Mouse (Mus musculus) liver, embryonic 16.5 days (tissue): ENCODE results near the gene Heph. TPM values are rescaled to one million over a fixed set of nuclear protein-coding genes. Genes with fewer than 3 reads are reported as not detected.
"Not testable (repeated sequence)": the region's sequence is repeated elsewhere in the genome, so short reads cannot be mapped to it uniquely, and the experiment has no call there.

ENCODE experiments used
- ATAC-seq: fragments of 200-750 bp; cut with Nextera tagmentation; 2 replicates; pipeline ENCODE4 v1.8.0; 2017; ENCODE audit warnings: low read depth, mild to moderate bottlenecking, moderate number of reproducible peaks, moderate library complexity
- H3K27ac ChIP-seq: fragments of 300-500 bp; sonication (generic); 2 replicates; pipeline ENCODE4 v1.5.1; 2014; ENCODE audit warnings: mild to moderate bottlenecking, low read length
- H3K27me3 ChIP-seq: fragments of 300-500 bp; sonication (generic); 2 replicates; pipeline ENCODE4 v1.6.1; 2014; ENCODE audit warnings: low read depth, low read length, mixed read lengths; ENCODE audit not compliant: control insufficient read depth, insufficient read depth
- H3K36me3 ChIP-seq: fragments of 300-500 bp; sonication (generic); 2 replicates; pipeline ENCODE4 v1.6.1; 2014; ENCODE audit warnings: mild to moderate bottlenecking; ENCODE audit not compliant: control insufficient read depth, insufficient read depth
- H3K4me1 ChIP-seq: fragments of 300-500 bp; sonication (generic); 2 replicates; pipeline ENCODE4 v1.6.1; 2014; ENCODE audit warnings: low read depth, low read length, mixed read lengths; ENCODE audit not compliant: control insufficient read depth
- H3K4me2 ChIP-seq: fragments of 300-500 bp; sonication (generic); 2 replicates; pipeline ENCODE4 v1.6.1; 2014; ENCODE audit warnings: low read depth, low read length, mixed read lengths
- H3K4me3 ChIP-seq: fragments of 300-500 bp; sonication (generic); 2 replicates; pipeline ENCODE4 v1.5.1; 2014; ENCODE audit warnings: low read depth, mild to moderate bottlenecking, low read length
- H3K9ac ChIP-seq: fragments of 300-500 bp; sonication (generic); 2 replicates; pipeline ENCODE4 v1.6.1; 2014; ENCODE audit warnings: low read depth, low read length
- H3K9me3 ChIP-seq: fragments of 300-500 bp; sonication (generic); replicated peaks from 2 replicates; pipeline ENCODE4 v1.6.1; 2016; ENCODE audit warnings: low read length; ENCODE audit not compliant: control insufficient read depth
- WGBS: fragments of 180-500 bp; shearing (Covaris S2); extraction: QIAGEN DNeasy Blood & Tissue Kit; methylation state at CpG from one replicate; pipeline ENCODE4 v1.1.7; 2014; ENCODE audit not compliant: insufficient replicate concordance; 5-methylcytosine and 5-hydroxymethylcytosine counted together
- polyA plus RNA-seq: library from polyadenylated mRNA; unstranded; fragments of >200 nt; fragmentation: Nextera tagmentation; extraction: Ambion mirVana; gene quantifications from 2 replicates; pipeline ENCODE4 v1.2.1, GENCODE M21; 2015

Heph gene
- polyA plus RNA-seq = 1.0 and 1.1 TPM in 2 replicates

DNA sequence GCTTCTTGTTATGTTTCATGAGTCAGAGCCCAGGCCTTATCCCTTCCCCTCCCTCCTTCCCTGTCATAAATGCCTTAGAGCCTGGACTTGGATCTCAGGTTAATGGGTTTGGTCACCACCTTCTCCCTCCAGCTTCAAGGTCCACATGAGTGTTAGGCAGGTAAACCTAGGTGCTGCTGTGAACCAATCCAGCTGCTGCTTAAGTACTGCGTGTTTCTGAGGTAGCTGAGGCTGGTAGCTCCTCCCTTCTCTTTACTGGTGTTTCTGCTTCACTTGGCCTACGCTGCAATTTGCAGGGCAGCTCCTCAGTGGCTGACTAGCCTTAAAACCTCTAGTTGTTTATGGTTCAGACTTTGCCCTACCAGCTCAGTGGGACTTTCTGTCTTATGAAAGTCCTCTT is at the start of gene Heph:
Heph (plus strand) TSS at position 211 of the 400 bp plus-strand sequence.
- no peaks in the 10 kb centered on the region for H3K36me3 ChIP-seq
- H3K4me1 ChIP-seq = no peaks in the 10 kb centered on the region
- H3K27me3 ChIP-seq = no peaks in the 10 kb centered on the region
- WGBS = 64% methylated on average over 2 of the region's 2 CpGs
- no peak within 1 kb of the TSS for H3K9ac ChIP-seq
- no peaks in the 10 kb centered on the region for H3K9me3 ChIP-seq
- ATAC-seq = no peak
- H3K4me2 ChIP-seq = no peak within 1 kb of the TSS
- H3K27ac ChIP-seq = no peak within 1 kb of the TSS
- H3K4me3 ChIP-seq = peak within 1 kb of the TSS; percentile 28; the same call in 1 of the 2 replicates

DNA sequence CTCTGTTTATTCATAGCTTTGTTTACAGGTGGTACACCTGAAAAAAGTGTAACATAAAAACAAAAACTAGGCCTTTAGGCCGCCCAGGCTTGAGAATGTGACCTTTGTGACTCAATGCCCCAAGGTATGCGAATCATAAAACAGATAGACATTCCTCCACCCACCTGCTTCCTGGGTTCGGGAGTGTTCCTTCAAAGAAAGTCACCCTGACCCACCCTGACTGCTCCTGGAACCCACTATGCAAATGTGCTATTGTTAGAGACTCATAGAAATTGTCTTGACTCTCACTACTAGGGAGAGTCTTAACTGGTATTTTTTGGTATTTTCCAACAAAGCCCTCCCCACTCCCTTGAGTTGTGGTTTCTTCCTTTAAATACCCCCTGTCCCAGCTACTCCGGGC is 39.8 kb upstream of the Heph start:
- H3K9ac ChIP-seq, H3K4me1 ChIP-seq, H3K9me3 ChIP-seq, H3K27me3 ChIP-seq, H3K4me3 ChIP-seq, H3K4me2 ChIP-seq, H3K27ac ChIP-seq, H3K36me3 ChIP-seq, ATAC-seq: not testable (repeated sequence)
- WGBS = 51% methylated on average over 4 of the region's 4 CpGs

DNA sequence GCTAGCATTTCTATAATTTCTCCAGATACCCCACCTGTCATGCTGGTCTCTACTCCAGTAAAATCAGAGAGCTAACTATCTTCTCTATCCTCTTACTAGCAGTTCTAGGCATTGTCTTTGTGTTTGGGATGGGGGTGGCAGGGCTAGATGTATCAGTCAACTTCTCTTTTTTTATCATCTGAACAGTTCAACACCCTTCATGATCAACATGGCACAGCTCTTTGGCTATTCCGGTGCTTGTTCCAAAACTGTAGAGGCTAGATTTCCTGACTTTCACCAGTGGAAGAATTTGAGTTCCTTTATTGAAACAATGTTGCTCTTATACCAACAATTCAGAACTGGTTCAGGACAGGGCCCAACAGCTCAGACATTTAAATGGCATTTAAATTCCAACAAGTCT is 38.2 kb upstream of the Heph start:
- Histone ChIP-seq H3K4me2 (no peak overlapping the region), H3K36me3 (no peaks in the 10 kb centered on the region), H3K9me3 (no peaks in the 10 kb centered on the region), H3K4me3 (no peak overlapping the region), H3K27ac (no peak overlapping the region), H3K27me3 (no peaks in the 10 kb centered on the region), H3K9ac (no peak overlapping the region), H3K4me1 (no peaks in the 10 kb centered on the region)
- ATAC-seq = no peak
- 63% methylated on average over 1 of the region's 1 CpGs for WGBS

DNA sequence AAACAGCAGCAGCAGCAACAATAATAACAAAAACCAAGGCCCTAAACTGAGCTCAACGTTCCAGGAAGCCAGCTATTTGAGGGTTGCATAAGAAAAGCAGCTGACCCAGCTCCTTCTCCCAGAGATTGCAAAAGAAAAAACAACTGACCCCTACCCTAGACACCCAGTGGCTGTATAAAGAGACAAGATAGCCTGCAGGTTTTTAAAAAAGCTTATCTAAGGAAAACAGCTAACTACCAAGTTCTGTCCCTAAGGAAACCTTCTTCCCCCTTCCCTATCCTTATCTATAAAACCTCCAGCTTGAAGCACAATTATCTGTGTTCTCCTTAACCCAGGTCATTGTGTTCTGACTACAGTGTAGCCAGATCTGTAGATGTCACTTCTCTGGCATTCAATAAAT is 37.4 kb upstream of the Heph start:
- H3K9ac ChIP-seq = no peak overlapping the region
- H3K27me3 ChIP-seq = no peaks in the 10 kb centered on the region
- 29% methylated on average over 1 of the region's 1 CpGs for WGBS
- H3K36me3 ChIP-seq = no peaks in the 10 kb centered on the region
- H3K4me1 ChIP-seq = no peaks in the 10 kb centered on the region
- H3K4me2 ChIP-seq = no peak overlapping the region
- no peaks in the 10 kb centered on the region for H3K9me3 ChIP-seq
- H3K27ac ChIP-seq = no peak overlapping the region
- no peak overlapping the region for H3K4me3 ChIP-seq
- ATAC-seq = peak; percentile 39; the same call in 1 of the 2 replicates

DNA sequence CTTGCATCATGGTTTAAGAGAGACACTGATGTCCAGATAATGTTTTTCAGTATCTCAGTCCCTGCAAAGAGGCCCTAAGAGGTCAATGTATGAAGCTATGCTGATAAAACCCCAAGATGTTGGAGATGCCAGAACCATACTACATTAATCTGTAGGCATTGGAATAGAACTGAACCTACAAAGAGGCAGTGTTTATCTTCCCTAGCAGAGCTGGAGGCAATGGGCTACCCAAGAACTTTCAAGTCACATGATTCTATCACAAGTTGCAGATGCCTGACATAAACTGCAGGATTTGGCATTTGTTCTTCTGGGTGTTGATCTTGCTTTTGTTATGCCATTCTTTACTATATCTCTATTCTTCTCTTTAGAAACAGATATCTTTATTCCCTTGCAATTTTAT is 35.8 kb upstream of the Heph start:
- Histone ChIP-seq H3K4me3 (no peak overlapping the region), H3K27ac (no peak overlapping the region), H3K4me2 (no peak overlapping the region), H3K27me3 (no peaks in the 10 kb centered on the region), H3K36me3 (no peaks in the 10 kb centered on the region), H3K9me3 (no peaks in the 10 kb centered on the region), H3K4me1 (no peaks in the 10 kb centered on the region), H3K9ac (no peak overlapping the region)
- peak; percentile 41; the same call in 1 of the 2 replicates for ATAC-seq

DNA sequence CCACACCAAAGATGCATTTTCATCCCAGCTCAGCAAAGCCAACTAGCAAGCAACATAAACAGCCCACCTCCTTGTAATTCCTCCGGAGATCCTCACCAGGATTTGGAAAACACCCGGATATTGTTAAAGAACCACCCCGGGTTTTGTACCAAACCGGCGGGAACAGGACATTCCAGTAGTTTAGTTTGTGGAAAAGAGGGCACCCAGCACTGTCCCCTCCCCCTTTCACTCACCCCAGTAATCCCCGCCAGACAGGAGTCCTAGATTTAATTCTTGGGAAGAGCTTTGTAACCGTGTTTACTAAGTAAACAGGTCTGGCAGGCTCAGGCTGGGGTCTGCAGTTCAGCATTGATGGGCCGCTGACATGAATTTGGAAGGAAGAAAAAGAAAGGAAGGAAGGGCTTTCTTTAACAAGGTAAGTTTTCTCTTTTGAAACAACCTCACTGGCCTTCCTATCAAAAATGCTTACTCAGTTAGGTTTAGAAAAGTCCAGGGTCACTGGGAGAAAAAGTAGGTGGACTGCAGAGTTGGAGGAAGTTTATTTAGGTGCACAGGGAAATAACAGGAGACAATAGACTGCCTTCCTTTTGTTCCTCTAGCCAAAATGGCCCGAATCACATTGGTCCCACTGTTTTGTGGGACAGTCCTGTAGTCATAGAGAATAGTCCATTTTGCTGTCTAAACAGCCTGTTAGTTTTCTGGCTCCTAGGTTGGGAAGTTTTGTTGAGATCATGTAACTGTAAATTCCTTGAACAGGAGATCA is 1.2 kb downstream of the Heph start, which contains the start of gene Hsf3:
Hsf3 (minus strand) TSS at position 94 of the 763 bp plus-strand sequence.
- H3K27me3 ChIP-seq = no peaks in the 10 kb centered on the region
- H3K9me3 ChIP-seq = no peaks in the 10 kb centered on the region
- ATAC-seq = no peak
- no peak within 1 kb of the TSS for H3K4me2 ChIP-seq
- peak within 1 kb of the TSS; percentile 28 for H3K4me3 ChIP-seq
- H3K27ac ChIP-seq = no peak within 1 kb of the TSS
- no peaks in the 10 kb centered on the region for H3K36me3 ChIP-seq
- H3K9ac ChIP-seq = no peak within 1 kb of the TSS
- 26% methylated on average over 9 of the region's 9 CpGs for WGBS
- H3K4me1 ChIP-seq = no peaks in the 10 kb centered on the region

DNA sequence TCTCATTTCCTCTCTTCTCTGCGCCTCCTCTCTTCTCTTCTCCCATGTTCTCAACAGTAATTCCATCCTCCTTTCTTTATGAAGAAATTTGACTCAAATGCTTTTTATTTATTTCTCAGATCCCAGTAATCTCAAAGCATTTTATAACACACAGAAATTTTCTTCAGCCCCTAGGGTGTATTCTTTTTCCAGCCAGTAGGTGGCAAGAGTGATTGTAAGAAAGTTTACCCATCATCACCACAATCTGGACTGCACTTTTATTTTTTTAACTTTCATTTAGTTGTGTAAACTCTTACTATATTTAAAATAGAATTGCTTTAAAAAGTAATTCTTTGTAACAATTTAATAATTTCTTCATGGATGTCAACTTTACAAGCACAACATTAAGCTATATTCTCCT is 46.4 kb downstream of the Heph start:
- Histone ChIP-seq H3K27me3 (no peaks in the 10 kb centered on the region), H3K27ac (no peak overlapping the region), H3K9me3 (no peaks in the 10 kb centered on the region), H3K36me3 (no peaks in the 10 kb centered on the region), H3K4me2 (no peak overlapping the region), H3K4me3 (no peak overlapping the region), H3K4me1 (no peaks in the 10 kb centered on the region), H3K9ac (no peak overlapping the region)
- no peak for ATAC-seq
- 24% methylated on average over 1 of the region's 1 CpGs for WGBS

Other genes starting within 250 kb of the Heph start
- gene Vsig4, start 161.9 kb upstream of the Heph start, polyA plus RNA-seq = 4.3 and 5.3 TPM in 2 replicates
- gene Hsf3, start 935 bp downstream of the Heph start, polyA plus RNA-seq = not detected in 2 replicates